Mouse (Mus musculus) yolk sac, embryonic 10.5 days (tissue): ENCODE measurements around the gene Zfp746.

Source experiments
- DNase-seq: peaks from one replicate; pipeline ENCODE4 v3.0.0-alpha.2; 2017; ENCODE audit warnings: low spot score

Gene Zfp746

GRCm38 (mm10) chr6:48047114-48047449, 39.3 kb downstream of the Zfp746 start:
- DNase-seq, result no peak

GRCm38 (mm10) chr6:48032661-48033060, 53.7 kb downstream of the Zfp746 start:
- no peak for DNase-seq

GRCm38 (mm10) chr6:48025905-48026660, 60.3 kb downstream of the Zfp746 start:
- no peak for DNase-seq

GRCm38 (mm10) chr6:48024994-48025345, 61.4 kb downstream of the Zfp746 start:
- DNase-seq, result no peak

- peak; percentile 22 for DNase-seq
Measured at GRCm38 (mm10) chr6:48024330-48024993, 61.9 kb downstream of the Zfp746 start.

- no peak for DNase-seq
Measured at GRCm38 (mm10) chr6:48022672-48023071, 63.7 kb downstream of the Zfp746 start.

- DNase-seq, result no peak
Measured at GRCm38 (mm10) chr6:48021678-48022077, 64.7 kb downstream of the Zfp746 start.

- DNase-seq, result no peak
Measured at GRCm38 (mm10) chr6:48020006-48020405, 66.4 kb downstream of the Zfp746 start.

- DNase-seq, result no peak
Measured at GRCm38 (mm10) chr6:48016841-48017240, 69.6 kb downstream of the Zfp746 start.

GRCm38 (mm10) chr6:48016090-48016521, 70.3 kb downstream of the Zfp746 start:
- DNase-seq, result peak; percentile 61
